Mouse (Mus musculus) intestine, embryonic 15.5 days (tissue): ENCODE measurements around the gene Defa2. TPM values are rescaled to one million over a fixed set of nuclear protein-coding genes. Genes with fewer than 3 reads are reported as not detected.
"Not testable (repeated sequence)": the region's sequence is repeated elsewhere in the genome, so short reads cannot be mapped to it uniquely, and the experiment has no call there.

ENCODE experiments used
- ATAC-seq: fragments of 200-750 bp; cut with Nextera tagmentation; 2 replicates; pipeline ENCODE4 v1.8.0; 2017; ENCODE audit warnings: moderate TSS enrichment, moderate library complexity
- H3K27ac ChIP-seq: fragments of 300-500 bp; sonication (generic); 2 replicates; pipeline ENCODE4 v1.5.1; 2015; ENCODE audit warnings: mild to moderate bottlenecking, inconsistent platforms
- H3K27me3 ChIP-seq: fragments of 300-500 bp; sonication (generic); replicated peaks from 2 replicates; pipeline ENCODE4 v1.6.1; 2015; ENCODE audit warnings: inconsistent platforms
- H3K36me3 ChIP-seq: fragments of 300-500 bp; sonication (generic); 2 replicates; pipeline ENCODE4 v1.6.1; 2015; ENCODE audit warnings: inconsistent platforms
- H3K4me1 ChIP-seq: fragments of 300-500 bp; sonication (generic); replicated peaks from 2 replicates; pipeline ENCODE4 v1.6.1; 2015; ENCODE audit warnings: inconsistent platforms
- H3K4me2 ChIP-seq: fragments of 300-500 bp; sonication (generic); replicated peaks from 2 replicates; pipeline ENCODE4 v1.6.1; 2015; ENCODE audit warnings: mild to moderate bottlenecking, inconsistent platforms
- H3K4me3 ChIP-seq: fragments of 300-500 bp; sonication (generic); replicated peaks from 2 replicates; pipeline ENCODE4 v1.5.1; 2015; ENCODE audit warnings: inconsistent platforms
- H3K9ac ChIP-seq: fragments of 300-500 bp; sonication (generic); 2 replicates; pipeline ENCODE4 v1.6.1; 2015; ENCODE audit warnings: inconsistent platforms
- H3K9me3 ChIP-seq: fragments of 300-500 bp; sonication (generic); 2 replicates; pipeline ENCODE4 v1.6.1; 2016; ENCODE audit warnings: inconsistent platforms
- WGBS: fragments of 180-500 bp; shearing (Covaris S2); methylation state at CpG from one replicate; pipeline ENCODE4 v1.1.7; 2015; 5-methylcytosine and 5-hydroxymethylcytosine counted together
- polyA plus RNA-seq: library from polyadenylated mRNA; unstranded; fragments of >200 nt; fragmentation: Nextera tagmentation; extraction: Ambion mirVana; gene quantifications from 2 replicates; pipeline ENCODE4 v1.2.1, GENCODE M21; 2015

Gene Defa2
- polyA plus RNA-seq: 0.66 TPM in 1 of 2 replicates, not detected in the other

- H3K4me2 ChIP-seq, H3K27ac ChIP-seq, ATAC-seq, H3K4me1 ChIP-seq, H3K27me3 ChIP-seq, H3K9me3 ChIP-seq, H3K36me3 ChIP-seq, H3K4me3 ChIP-seq, H3K9ac ChIP-seq: not testable (repeated sequence)
- WGBS: no CpG with 5 or more reads among the region's 2 CpGs
Measured at GRCm38 (mm10) chr8:21378215-21378614, at the start of gene Defa2. Gene Defa2, plus strand, starts transcription at chr8:21378515.

DNA sequence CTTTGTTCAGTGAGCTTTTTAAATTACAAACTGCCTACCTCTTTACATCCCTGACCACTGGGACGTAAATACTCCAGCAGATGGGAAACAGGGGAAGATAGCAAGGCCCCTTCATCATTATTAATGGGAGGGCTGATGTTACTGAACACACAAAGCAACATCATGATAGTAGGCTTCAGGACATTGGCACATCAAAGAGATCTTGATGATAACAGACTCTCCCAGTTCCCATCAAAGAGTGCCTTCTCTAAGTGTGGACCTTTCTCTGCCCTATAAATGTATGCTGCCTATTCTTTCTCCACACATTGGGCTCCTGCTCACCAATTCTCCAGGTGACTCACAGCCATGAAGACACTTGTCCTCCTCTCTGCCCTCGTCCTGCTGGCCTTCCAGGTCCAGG, 13.2 kb downstream of the Defa2 start, which contains the start of gene Defa33:
TSS of gene Defa33 (plus strand) at position 301 of the 400 bp plus-strand sequence.
- not testable (repeated sequence) for H3K4me3 ChIP-seq, H3K36me3 ChIP-seq, H3K4me1 ChIP-seq, ATAC-seq, H3K27ac ChIP-seq, H3K27me3 ChIP-seq, H3K4me2 ChIP-seq, H3K9me3 ChIP-seq, H3K9ac ChIP-seq
- WGBS: no CpG with 5 or more reads among the region's 2 CpGs

- H3K4me2 ChIP-seq, H3K27me3 ChIP-seq, H3K9ac ChIP-seq, ATAC-seq, H3K36me3 ChIP-seq, H3K9me3 ChIP-seq, H3K4me3 ChIP-seq, H3K27ac ChIP-seq, H3K4me1 ChIP-seq: not testable (repeated sequence)
- WGBS: no CpG with 5 or more reads among the region's 1 CpGs
Measured at GRCm38 (mm10) chr8:21427111-21427510, 48.8 kb downstream of the Defa2 start, which contains the start of gene Defa36. Gene Defa36, plus strand, starts transcription at chr8:21427411.

Other genes starting within 250 kb of the Defa2 start
- 0.85 TPM in 1 of 2 replicates, not detected in the other for gene Defa30, start 243.9 kb upstream of the Defa2 start, polyA plus RNA-seq
- gene Defa22, start 216.2 kb upstream of the Defa2 start, polyA plus RNA-seq: not detected in 2 replicates
- gene Defa31, start 186.9 kb upstream of the Defa2 start, polyA plus RNA-seq: not detected in 2 replicates
- not detected in 2 replicates for gene Gm15293, start 177.0 kb upstream of the Defa2 start, polyA plus RNA-seq
- gene Gm15292, start 128.8 kb upstream of the Defa2 start, polyA plus RNA-seq: not detected in 2 replicates
- gene Defa27, start 63.0 kb upstream of the Defa2 start, polyA plus RNA-seq: not detected in 2 replicates
- gene Defa29, start 51.5 kb upstream of the Defa2 start, polyA plus RNA-seq: not detected in 2 replicates
- not detected in 2 replicates for gene Defa33, start 13.3 kb downstream of the Defa2 start, polyA plus RNA-seq
- 0.63 TPM in 1 of 2 replicates, not detected in the other for gene Defa36, start 48.9 kb downstream of the Defa2 start, polyA plus RNA-seq
- 7.8 TPM in 1 of 2 replicates, not detected in the other for gene Gm7849, start 78.0 kb downstream of the Defa2 start, polyA plus RNA-seq
- gene Defa20, start 130.7 kb downstream of the Defa2 start, polyA plus RNA-seq: 1.3 and 1.5 TPM in 2 replicates
- gene Defa32, start 150.5 kb downstream of the Defa2 start, polyA plus RNA-seq: not detected in 2 replicates
- gene Defa37, start 186.9 kb downstream of the Defa2 start, polyA plus RNA-seq: not detected in 2 replicates
- gene Defa28, start 204.5 kb downstream of the Defa2 start, polyA plus RNA-seq: not detected in 2 replicates
- gene Gm7861, start 216.0 kb downstream of the Defa2 start, polyA plus RNA-seq: 7.3 and 13.0 TPM in 2 replicates
- gene Defa26, start 239.7 kb downstream of the Defa2 start, polyA plus RNA-seq: 0.94 TPM in 1 of 2 replicates, not detected in the other